Mouse (Mus musculus): ENCODE data around the gene Cdh4.

DNA sequence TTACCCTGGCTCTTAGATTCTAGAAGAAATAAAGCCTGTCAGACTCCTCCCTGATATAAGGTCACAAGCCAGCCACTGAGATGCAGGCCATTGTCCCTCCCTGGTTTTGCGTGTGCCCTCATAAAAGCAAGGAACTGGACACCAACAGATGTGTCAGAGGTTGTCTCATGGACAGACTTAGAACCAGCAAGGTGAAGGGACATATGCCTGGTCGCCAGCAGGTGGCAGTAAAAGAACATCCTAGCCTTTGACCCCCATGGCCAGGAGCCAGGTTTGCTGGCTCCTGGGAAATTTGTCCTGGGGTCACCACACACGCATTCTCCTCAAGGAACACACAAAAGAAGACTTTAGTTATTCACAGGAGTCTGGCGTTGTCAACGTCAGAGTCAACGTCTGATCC is 387.7 kb downstream of the Cdh4 start:
- TF ChIP-seq TAL1 (IDR thresholded peaks at IDR 0.05; ENCODE audit: low read length) (no peak), GATA1 (IDR thresholded peaks at IDR 0.05; ENCODE audit: low read length) (no peak)

Measured in erythroblast, embryonic 14.5 days (primary cell).